Mouse (Mus musculus) liver, embryonic 14.5 days (tissue): Measurements from ENCODE around the gene Klk14.

Experiments
- CTCF ChIP-seq: IDR thresholded peaks from 2 replicates; pipeline ENCODE4 v1.5.1; 2016; ENCODE audit warnings: antibody characterized with exemption, low read depth, control low read depth
- EP300 ChIP-seq: IDR thresholded peaks from 2 replicates; pipeline ENCODE4 v1.6.1; 2016; ENCODE audit warnings: antibody characterized with exemption, low read depth

- TF ChIP-seq CTCF (no peak), EP300 (no peak)
These were observed at the start of gene Klk14 for GRCm38 (mm10) chr7:43690118-43690517.
